Comparison of ENCODE assay signal across 12 mouse cellular contexts in genomic region chr12:24580996-24581683, GRCm38 (mm10). TPM values are rescaled to one million over a fixed set of nuclear protein-coding genes. Genes with fewer than 3 reads are reported as not detected.
DNase-seq lines count a peak whose midpoint lies in the region; ATAC-seq and TF ChIP-seq lines count a peak whose summit lies in the region.
"Had no signal": no experiment of that assay in that cellular context is flagged by ENCODE, and none has a peak within 500 bp of the region (broad histone marks: within the 10 kb centered on the region; RNA-seq: fewer than 3 reads in every experiment).

No protein-coding gene starts in this region.

- H3K4me1 ChIP-seq in cortical plate, adult 2 months (ENCODE audit: control insufficient read depth, insufficient read depth, low read length) = no peaks in the 10 kb centered on the region
- no peaks in the 10 kb centered on the region for H3K4me1 ChIP-seq in midbrain, embryonic 16.5 days (ENCODE audit: control insufficient read depth, insufficient read depth, low read length)

- no peak overlapping the region for H3K27ac ChIP-seq in cortical plate, adult 2 months (ENCODE audit: insufficient read depth, low read length)
- no peak overlapping the region for H3K27ac ChIP-seq in midbrain, embryonic 16.5 days (ENCODE audit: low read length)

- H3K9ac ChIP-seq in midbrain, embryonic 16.5 days (ENCODE audit: low read depth, low read length) = no peak overlapping the region

- DNase-seq in layer of hippocampus, adult 11-12 months (ENCODE audit: low spot score) = peak; percentile 68
- DNase-seq in layer of hippocampus, adult 9-10 months (ENCODE audit: low spot score) = no peak
- DNase-seq in layer of hippocampus, postnatal 10 days (ENCODE audit: low spot score in 2 of 2) = peak; percentile 44 to 57
- no peak for DNase-seq in lung, postnatal 4 days
- DNase-seq: adrenal gland, postnatal 14 days; cerebellum, adult 9-11 months; kidney, adult 2 months; thymus, adult 18-20 months had no signal

- H3K27me3 ChIP-seq in midbrain, embryonic 16.5 days (ENCODE audit: control insufficient read depth, insufficient read depth, low read depth, low read length) = no peaks in the 10 kb centered on the region

- peak overlapping the region; percentile 3; the same call in 1 of the 2 replicates for H3K4me3 ChIP-seq in cortical plate, adult 2 months (ENCODE audit: insufficient read depth, low read length)
- H3K4me3 ChIP-seq in midbrain, embryonic 16.5 days (ENCODE audit: low read depth, low read length) = no peak overlapping the region

- WGBS in midbrain, embryonic 16.5 days = 63% methylated on average over 14 of the region's 14 CpGs

- ATAC-seq in midbrain, embryonic 16.5 days = peak; percentile 78
- ATAC-seq in erythroid progenitor cell, adult 5-6 weeks (replicated peaks; ENCODE audit: low FRiP score, poor library complexity, severe bottlenecking) = no peak
- ATAC-seq: lung, postnatal 0 days had no signal

- TF ChIP-seq POLR2A in cortical plate, adult 2 months (IDR thresholded peaks at IDR 0.05; ENCODE audit: extremely low read depth, insufficient read depth, low read length) = no peak

- no peaks in the 10 kb centered on the region for H3K36me3 ChIP-seq in midbrain, embryonic 16.5 days (ENCODE audit: control insufficient read depth, insufficient read depth, low read length)

- H3K4me2 ChIP-seq in midbrain, embryonic 16.5 days (ENCODE audit: low read length) = no peak overlapping the region

- no peak for TF ChIP-seq CTCF in cortical plate, adult 2 months (IDR thresholded peaks at IDR 0.05; ENCODE audit: extremely low read depth, insufficient read depth, low read length)

- no peaks in the 10 kb centered on the region for H3K9me3 ChIP-seq in midbrain, embryonic 16.5 days (replicated peaks; ENCODE audit: control insufficient read depth, low read length, poor library complexity, severe bottlenecking)

RNA-seq across cellular contexts. Expression of gene Grhl1, which starts 9.1 kb away (rescaled TPM):
- 9.8 and 12.9 TPM in 2 replicates for polyA plus RNA-seq in cortical plate, adult 2 months (2012; rRNA removed)
- 10 to 100 TPM; 16.4 to 17.2 TPM for total RNA-seq in layer of hippocampus, postnatal 10 days (2021)
- 1.2 and 1.7 TPM in 2 replicates for polyA plus RNA-seq in midbrain, embryonic 16.5 days (2015; fragmentation: Nextera tagmentation; extraction: Ambion mirVana)
- total RNA-seq in erythroid progenitor cell, adult 5-6 weeks (2015; ENCODE audit: low replicate concordance) = not detected in 2 replicates
- not detected in 2 replicates for total RNA-seq in erythroid progenitor cell, adult 5-6 weeks (2017; ENCODE audit: low replicate concordance)

Comparison
In these comparisons a context has a peak if more than half of its experiments do, and no peak if none do; other contexts are left out.
1. DNase-seq: peak in layer of hippocampus, adult 11-12 months (single experiment) and layer of hippocampus, postnatal 10 days (2 of 2); none in layer of hippocampus, adult 9-10 months (single experiment) and lung, postnatal 4 days (0 of 2).
2. RNA of gene Grhl1, which starts 9.1 kb away (total RNA-seq): 16.4 to 17.2 TPM in layer of hippocampus, postnatal 10 days; not detected in erythroid progenitor cell, adult 5-6 weeks; every median in the first group is over 10 times any median in the second.